Mouse (Mus musculus) liver, postnatal 0 days (tissue): ENCODE measurements around the gene Olfr1084. TPM values are rescaled to one million over a fixed set of nuclear protein-coding genes. Genes with fewer than 3 reads are reported as not detected.
"Not testable (repeated sequence)": the region's sequence is repeated elsewhere in the genome, so short reads cannot be mapped to it uniquely, and the experiment has no call there.

ENCODE experiments used
- ATAC-seq: fragments of 200-750 bp; cut with Nextera tagmentation; 2 replicates; pipeline ENCODE4 v1.8.0; 2017; ENCODE audit warnings: mild to moderate bottlenecking, moderate library complexity
- DNase-seq: peaks from one replicate; pipeline ENCODE4 v3.0.0-alpha.2; 2016
- H3K27ac ChIP-seq: fragments of 300-500 bp; sonication (generic); 2 replicates; pipeline ENCODE4 v1.5.1; 2014; ENCODE audit warnings: antibody characterized with exemption, moderate library complexity, mild to moderate bottlenecking, low read depth
- H3K27me3 ChIP-seq: fragments of 300-500 bp; sonication (generic); 2 replicates; pipeline ENCODE4 v1.6.1; 2014; ENCODE audit warnings: low read length, control low read depth, mixed read lengths; ENCODE audit not compliant: insufficient read depth
- H3K36me3 ChIP-seq: fragments of 300-500 bp; sonication (generic); replicated peaks from 2 replicates; pipeline ENCODE4 v1.6.1; 2014; ENCODE audit warnings: mild to moderate bottlenecking, control low read depth, low read length, moderate library complexity, mixed read lengths; ENCODE audit not compliant: insufficient read depth
- H3K4me1 ChIP-seq: fragments of 300-500 bp; sonication (generic); 2 replicates; pipeline ENCODE4 v1.6.1; 2014; ENCODE audit warnings: antibody characterized with exemption, mild to moderate bottlenecking, control low read depth; ENCODE audit not compliant: insufficient read depth
- H3K4me2 ChIP-seq: fragments of 300-500 bp; sonication (generic); 2 replicates; pipeline ENCODE4 v1.6.1; 2014; ENCODE audit warnings: low read depth, mild to moderate bottlenecking, low read length, moderate library complexity, mixed read lengths
- H3K4me3 ChIP-seq: fragments of 300-500 bp; sonication (generic); 2 replicates; pipeline ENCODE4 v1.5.1; 2014; ENCODE audit warnings: low read depth, low read length
- H3K9ac ChIP-seq: fragments of 300-500 bp; sonication (generic); replicated peaks from 2 replicates; pipeline ENCODE4 v1.6.1; 2014; ENCODE audit warnings: mild to moderate bottlenecking, moderate library complexity
- H3K9me3 ChIP-seq: fragments of 300-500 bp; sonication (generic); 2 replicates; pipeline ENCODE4 v1.6.1; 2016; ENCODE audit warnings: mild to moderate bottlenecking, control low read depth, low read length, mixed read lengths
- CTCF ChIP-seq: sonication (generic); IDR thresholded peaks from 2 replicates; pipeline ENCODE4 v1.5.1; 2016; ENCODE audit warnings: antibody characterized with exemption, low read depth
- EP300 ChIP-seq: IDR thresholded peaks from 2 replicates; pipeline ENCODE4 v1.6.1; 2016; ENCODE audit warnings: antibody characterized with exemption, low read depth, mild to moderate bottlenecking
- WGBS: fragments of 180-500 bp; shearing (Covaris S2); extraction: QIAGEN DNeasy Blood & Tissue Kit; methylation state at CpG from one replicate; pipeline ENCODE4 v1.1.7; 2014; ENCODE audit not compliant: insufficient replicate concordance; 5-methylcytosine and 5-hydroxymethylcytosine counted together
- polyA plus RNA-seq: library from polyadenylated mRNA; unstranded; fragments of >200 nt; fragmentation: Nextera tagmentation; extraction: Ambion mirVana; gene quantifications from 2 replicates; pipeline ENCODE4 v1.2.1, GENCODE M21; 2015

The Olfr1084 gene
- not detected in 2 replicates for polyA plus RNA-seq

- H3K27ac ChIP-seq, H3K27me3 ChIP-seq, ATAC-seq, H3K4me1 ChIP-seq, H3K36me3 ChIP-seq, H3K9ac ChIP-seq, H3K4me3 ChIP-seq, H3K4me2 ChIP-seq, H3K9me3 ChIP-seq, DNase-seq: not testable (repeated sequence)
- WGBS = 65% methylated on average over 1 of the region's 1 CpGs
Measured at GRCm38 (mm10) chr2:86639625-86640024, at the start of gene Olfr1084. TSS of gene Olfr1084 (minus strand) at chr2:86639725.

DNA sequence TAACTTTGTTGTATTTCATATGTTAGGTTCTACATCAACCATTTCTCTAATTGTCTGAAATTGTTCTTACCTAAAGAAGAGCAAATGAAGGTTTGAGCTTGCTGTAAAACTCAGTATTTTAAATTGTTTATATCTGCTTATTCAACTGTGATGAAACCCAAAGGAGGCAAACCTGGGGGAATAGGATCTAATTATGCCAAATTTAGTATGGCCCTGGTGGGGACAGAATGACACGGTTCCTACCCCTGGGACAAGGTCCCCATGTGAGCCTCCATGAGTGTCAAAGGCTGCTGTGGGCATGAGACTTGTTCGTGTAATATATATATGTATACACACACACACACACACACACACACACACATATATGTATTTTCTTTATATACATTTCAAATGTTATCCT lies 40.5 kb upstream of the Olfr1084 start, which contains the start of gene Olfr1086:
TSS of gene Olfr1086 (minus strand) at position 101 of the 400 bp plus-strand sequence.
- Histone ChIP-seq H3K9ac (no peak within 1 kb of the TSS), H3K4me1 (no peaks in the 10 kb centered on the region), H3K9me3 (no peaks in the 10 kb centered on the region), H3K27me3 (no peaks in the 10 kb centered on the region), H3K4me3 (no peak within 1 kb of the TSS), H3K4me2 (no peak within 1 kb of the TSS), H3K36me3 (no peaks in the 10 kb centered on the region), H3K27ac (no peak within 1 kb of the TSS)
- ATAC-seq (no peak), DNase-seq (no peak)
- TF ChIP-seq CTCF (no peak), EP300 (no peak)
- WGBS = 67% methylated on average over 2 of the region's 2 CpGs

- 21% methylated on average over 1 of the region's 1 CpGs for WGBS
- DNase-seq (no peak), ATAC-seq (no peak)
- Histone ChIP-seq H3K27ac (no peak within 1 kb of the TSS), H3K4me3 (no peak within 1 kb of the TSS), H3K9me3 (no peaks in the 10 kb centered on the region), H3K36me3 (no peaks in the 10 kb centered on the region), H3K4me1 (no peaks in the 10 kb centered on the region), H3K4me2 (no peak within 1 kb of the TSS), H3K27me3 (no peaks in the 10 kb centered on the region), H3K9ac (no peak within 1 kb of the TSS)
- no peak for TF ChIP-seq EP300
- no peak for TF ChIP-seq CTCF
Measured at GRCm38 (mm10) chr2:86661919-86662318, 22.4 kb upstream of the Olfr1084 start, which contains the start of gene Olfr1085. TSS of gene Olfr1085 (minus strand) at chr2:86662019.

DNA sequence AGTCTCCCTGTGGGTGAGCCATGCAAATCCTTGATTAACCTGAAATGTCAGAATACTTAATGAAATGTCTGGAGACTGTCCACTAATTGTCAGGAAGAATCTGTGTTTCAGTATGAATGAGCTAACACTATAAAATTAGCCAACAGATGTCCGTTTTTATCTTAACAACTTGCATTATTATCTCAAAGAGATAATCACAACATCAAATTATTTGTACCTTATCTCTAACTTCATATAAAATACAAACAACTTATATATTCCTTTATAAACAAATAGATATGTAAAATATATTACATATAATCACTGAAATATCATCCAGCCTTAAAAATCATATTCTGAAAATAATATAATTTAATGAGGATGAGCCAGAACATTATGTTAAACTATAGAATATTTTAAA lies 40.7 kb downstream of the Olfr1084 start, which contains the start of gene Olfr1082:
TSS of gene Olfr1082 (minus strand) at position 101 of the 400 bp plus-strand sequence.
- WGBS = 55% methylated on average over 1 of the region's 1 CpGs

More for the DNA sequence above, 40.7 kb downstream of the Olfr1084 start, which contains the start of gene Olfr1082:
- not testable (repeated sequence) for H3K4me1 ChIP-seq, ATAC-seq, H3K4me2 ChIP-seq, H3K9me3 ChIP-seq, DNase-seq, H3K9ac ChIP-seq, H3K36me3 ChIP-seq, H3K27me3 ChIP-seq, H3K27ac ChIP-seq, H3K4me3 ChIP-seq

Other genes with a start within 250 kb of the Olfr1084 start
- gene Olfr1061, start 225.7 kb downstream of the Olfr1084 start, polyA plus RNA-seq = not detected in 2 replicates
- gene Olfr1062, start 213.0 kb downstream of the Olfr1084 start, polyA plus RNA-seq = not detected in 2 replicates
- gene Olfr1065, start 189.1 kb downstream of the Olfr1084 start, polyA plus RNA-seq = not detected in 2 replicates
- gene Olfr1066, start 183.5 kb downstream of the Olfr1084 start, polyA plus RNA-seq = not detected in 2 replicates
- gene Olfr228, start 152.3 kb downstream of the Olfr1084 start, polyA plus RNA-seq = not detected in 2 replicates
- not detected in 2 replicates for gene Olfr1076, start 131.3 kb downstream of the Olfr1084 start, polyA plus RNA-seq
- gene Olfr1079, start 97.2 kb downstream of the Olfr1084 start, polyA plus RNA-seq = not detected in 2 replicates
- not detected in 2 replicates for gene Olfr1080, start 81.5 kb downstream of the Olfr1084 start, polyA plus RNA-seq
- not detected in 2 replicates for gene Olfr1082, start 40.8 kb downstream of the Olfr1084 start, polyA plus RNA-seq
- not detected in 2 replicates for gene Olfr1085, start 22.3 kb upstream of the Olfr1084 start, polyA plus RNA-seq
- not detected in 2 replicates for gene Olfr1086, start 40.4 kb upstream of the Olfr1084 start, polyA plus RNA-seq
- gene Olfr1087, start 58.7 kb upstream of the Olfr1084 start, polyA plus RNA-seq = not detected in 2 replicates
- gene Olfr1089, start 94.0 kb upstream of the Olfr1084 start, polyA plus RNA-seq = not detected in 2 replicates
- not detected in 2 replicates for gene Olfr1090, start 119.3 kb upstream of the Olfr1084 start, polyA plus RNA-seq
- not detected in 2 replicates for gene Olfr1093, start 142.8 kb upstream of the Olfr1084 start, polyA plus RNA-seq
- not detected in 2 replicates for gene Olfr141, start 170.3 kb upstream of the Olfr1084 start, polyA plus RNA-seq
- gene Olfr1094, start 184.9 kb upstream of the Olfr1084 start, polyA plus RNA-seq = not detected in 2 replicates
- not detected in 2 replicates for gene Olfr1095, start 212.0 kb upstream of the Olfr1084 start, polyA plus RNA-seq
- not detected in 2 replicates for gene Gm13723, start 235.1 kb upstream of the Olfr1084 start, polyA plus RNA-seq